Mouse (Mus musculus) embryonic facial prominence, embryonic 10.5 days (tissue): ENCODE data around the gene Cyth1. TPM values are rescaled to one million over a fixed set of nuclear protein-coding genes. Genes with fewer than 3 reads are reported as not detected.
A peak's percentile ranks its signal among the peaks of the same experiment; 100 is the strongest.

Experiments
- DNase-seq: peaks from one replicate; pipeline ENCODE4 v3.0.0-alpha.2; 2017; ENCODE audit warnings: low spot score
- H3K27ac ChIP-seq: fragments of 300-500 bp; sonication (generic); replicated peaks from 2 replicates; pipeline ENCODE4 v1.5.1; 2016; ENCODE audit warnings: mild to moderate bottlenecking
- H3K27me3 ChIP-seq: fragments of 300-500 bp; sonication (generic); replicated peaks from 2 replicates; pipeline ENCODE4 v1.6.1; 2016; ENCODE audit warnings: low read depth, mild to moderate bottlenecking; ENCODE audit not compliant: poor library complexity, severe bottlenecking
- H3K36me3 ChIP-seq: fragments of 300-500 bp; sonication (generic); replicated peaks from 2 replicates; pipeline ENCODE4 v1.6.1; 2016; ENCODE audit warnings: mild to moderate bottlenecking, moderate library complexity
- H3K4me1 ChIP-seq: fragments of 300-500 bp; sonication (generic); 2 replicates; pipeline ENCODE4 v1.6.1; 2016
- H3K4me3 ChIP-seq: fragments of 300-500 bp; sonication (generic); 2 replicates; pipeline ENCODE4 v1.5.1; 2016; ENCODE audit warnings: mild to moderate bottlenecking, moderate library complexity
- H3K9me3 ChIP-seq: fragments of 300-500 bp; sonication (generic); 2 replicates; pipeline ENCODE4 v1.6.1; 2016; ENCODE audit warnings: mild to moderate bottlenecking
- WGBS: fragments of 180-500 bp; shearing (Covaris S2); methylation state at CpG from one replicate; pipeline ENCODE4 v1.1.7; 2016; 5-methylcytosine and 5-hydroxymethylcytosine counted together
- polyA plus RNA-seq: library from polyadenylated mRNA; unstranded; fragments of >200 nt; fragmentation: Nextera tagmentation; extraction: Ambion mirVana; gene quantifications from 2 replicates; pipeline ENCODE4 v1.2.1, GENCODE M21; 2016

The Cyth1 gene
- polyA plus RNA-seq, 1 experiment from 2014 or later, result 15.8 TPM

GRCm38 (mm10) chr11:118135271-118135670 lies 113.1 kb downstream of the Cyth1 start:
- Histone ChIP-seq H3K9me3 (peaks cover 5% of the 10 kb centered on the region; the same call in 1 of the 2 replicates), H3K27me3 (no peaks in the 10 kb centered on the region), H3K4me1 (peaks cover 36% of the 10 kb centered on the region), H3K36me3 (no peaks in the 10 kb centered on the region), H3K4me3 (no peak overlapping the region), H3K27ac (no peak overlapping the region)
- DNase-seq, result no peak
- WGBS, result 74% methylated on average over 6 of the region's 6 CpGs

- WGBS, result 43% methylated on average over 4 of the region's 4 CpGs
- no peaks in the 10 kb centered on the region for H3K36me3 ChIP-seq
- H3K4me1 ChIP-seq, result peaks cover 35% of the 10 kb centered on the region
- DNase-seq, result peak; percentile 64
- peaks cover 3% of the 10 kb centered on the region; the same call in 1 of the 2 replicates for H3K9me3 ChIP-seq
- H3K27ac ChIP-seq, result peak overlapping the region; percentile 41; the same call in 1 of the 2 replicates
- H3K4me3 ChIP-seq, result no peak overlapping the region
- H3K27me3 ChIP-seq, result no peaks in the 10 kb centered on the region
These were observed 114.6 kb downstream of the Cyth1 start for GRCm38 (mm10) chr11:118133752-118134169.

- WGBS, result 64% methylated on average over 9 of the region's 9 CpGs
- H3K4me3 ChIP-seq, result no peak overlapping the region
- H3K4me1 ChIP-seq, result peaks cover 35% of the 10 kb centered on the region
- H3K27ac ChIP-seq, result peak overlapping the region; percentile 41; the same call in 1 of the 2 replicates
- DNase-seq, result no peak
- no peaks in the 10 kb centered on the region for H3K27me3 ChIP-seq
- H3K9me3 ChIP-seq, result no peaks in the 10 kb centered on the region
- H3K36me3 ChIP-seq, result no peaks in the 10 kb centered on the region
These were observed 115.2 kb downstream of the Cyth1 start for GRCm38 (mm10) chr11:118133133-118133751.

- H3K4me1 ChIP-seq, result peaks cover 35% of the 10 kb centered on the region
- H3K27ac ChIP-seq, result no peak overlapping the region
- WGBS, result 83% methylated on average over 8 of the region's 8 CpGs
- no peak overlapping the region for H3K4me3 ChIP-seq
- no peaks in the 10 kb centered on the region for H3K36me3 ChIP-seq
- DNase-seq, result no peak
- H3K9me3 ChIP-seq, result no peaks in the 10 kb centered on the region
- no peaks in the 10 kb centered on the region for H3K27me3 ChIP-seq
These were observed 116.3 kb downstream of the Cyth1 start for GRCm38 (mm10) chr11:118132136-118132535.

- H3K9me3 ChIP-seq, result no peaks in the 10 kb centered on the region
- WGBS, result 90% methylated on average over 7 of the region's 7 CpGs
- H3K4me3 ChIP-seq, result no peak within 1 kb of the TSS
- H3K27ac ChIP-seq, result no peak within 1 kb of the TSS
- DNase-seq, result no peak
- H3K36me3 ChIP-seq, result no peaks in the 10 kb centered on the region
- no peaks in the 10 kb centered on the region for H3K27me3 ChIP-seq
- peaks cover 26% of the 10 kb centered on the region for H3K4me1 ChIP-seq
These were observed 117.9 kb downstream of the Cyth1 start, which contains the start of gene Dnah17 for GRCm38 (mm10) chr11:118130534-118130933. TSS of gene Dnah17 (minus strand) at chr11:118130634.

- Histone ChIP-seq H3K4me1 (peaks cover 19% of the 10 kb centered on the region), H3K27ac (no peak overlapping the region), H3K4me3 (no peak overlapping the region), H3K9me3 (no peaks in the 10 kb centered on the region), H3K27me3 (no peaks in the 10 kb centered on the region), H3K36me3 (no peaks in the 10 kb centered on the region)
- DNase-seq, result no peak
- WGBS, result 84% methylated on average over 2 of the region's 2 CpGs
These were observed 118.6 kb downstream of the Cyth1 start for GRCm38 (mm10) chr11:118129812-118130211.

- Histone ChIP-seq H3K4me3 (no peak overlapping the region), H3K27me3 (no peaks in the 10 kb centered on the region), H3K4me1 (peaks cover 5% of the 10 kb centered on the region), H3K27ac (no peak overlapping the region), H3K36me3 (no peaks in the 10 kb centered on the region), H3K9me3 (no peaks in the 10 kb centered on the region)
- DNase-seq, result no peak
- WGBS, result 90% methylated on average over 11 of the region's 11 CpGs
These were observed 126.8 kb downstream of the Cyth1 start for GRCm38 (mm10) chr11:118121592-118121991.

- WGBS, result 88% methylated on average over 8 of the region's 8 CpGs
- no peaks in the 10 kb centered on the region for H3K9me3 ChIP-seq
These were observed 129.6 kb downstream of the Cyth1 start for GRCm38 (mm10) chr11:118118777-118119176.

GRCm38 (mm10) chr11:118114581-118115110 lies 133.7 kb downstream of the Cyth1 start:
- DNase-seq, result no peak
- 63% methylated on average over 8 of the region's 8 CpGs for WGBS
- Histone ChIP-seq H3K27ac (peak overlapping the region; percentile 15; the same call in 1 of the 2 replicates), H3K4me1 (peaks cover 13% of the 10 kb centered on the region), H3K36me3 (no peaks in the 10 kb centered on the region), H3K27me3 (no peaks in the 10 kb centered on the region), H3K9me3 (no peaks in the 10 kb centered on the region), H3K4me3 (no peak overlapping the region)

More at GRCm38 (mm10) chr11:118118777-118119176, 129.6 kb downstream of the Cyth1 start:
- DNase-seq, result no peak
- Histone ChIP-seq H3K4me3 (no peak overlapping the region), H3K27me3 (no peaks in the 10 kb centered on the region), H3K36me3 (no peaks in the 10 kb centered on the region), H3K4me1 (peaks cover 17% of the 10 kb centered on the region), H3K27ac (no peak overlapping the region)

GRCm38 (mm10) chr11:118113516-118114205 lies 134.7 kb downstream of the Cyth1 start:
- DNase-seq, result no peak
- no peak overlapping the region for H3K27ac ChIP-seq
- H3K4me3 ChIP-seq, result no peak overlapping the region
- H3K36me3 ChIP-seq, result no peaks in the 10 kb centered on the region
- H3K9me3 ChIP-seq, result no peaks in the 10 kb centered on the region
- H3K27me3 ChIP-seq, result no peaks in the 10 kb centered on the region
- 89% methylated on average over 14 of the region's 14 CpGs for WGBS
- H3K4me1 ChIP-seq, result peaks cover 13% of the 10 kb centered on the region

GRCm38 (mm10) chr11:118104001-118104400 lies 144.4 kb downstream of the Cyth1 start:
- WGBS, result 13% methylated on average over 5 of the region's 5 CpGs
- Histone ChIP-seq H3K27me3 (no peaks in the 10 kb centered on the region), H3K27ac (no peak overlapping the region), H3K4me1 (peaks cover 16% of the 10 kb centered on the region), H3K36me3 (no peaks in the 10 kb centered on the region), H3K9me3 (no peaks in the 10 kb centered on the region), H3K4me3 (no peak overlapping the region)
- peak; percentile 87 for DNase-seq

GRCm38 (mm10) chr11:118103383-118103782 lies 145.0 kb downstream of the Cyth1 start:
- no peaks in the 10 kb centered on the region for H3K9me3 ChIP-seq
- H3K27me3 ChIP-seq, result no peaks in the 10 kb centered on the region
- peaks cover 20% of the 10 kb centered on the region for H3K4me1 ChIP-seq
- DNase-seq, result no peak
- H3K27ac ChIP-seq, result no peak overlapping the region
- H3K36me3 ChIP-seq, result no peaks in the 10 kb centered on the region
- whole genome bisulfite sequencing, result 92% methylated on average over 5 of the region's 5 CpGs
- no peak overlapping the region for H3K4me3 ChIP-seq

- Histone ChIP-seq H3K36me3 (no peaks in the 10 kb centered on the region), H3K9me3 (no peaks in the 10 kb centered on the region), H3K27ac (no peak overlapping the region), H3K4me1 (peaks cover 21% of the 10 kb centered on the region), H3K27me3 (no peaks in the 10 kb centered on the region), H3K4me3 (no peak overlapping the region)
- peak; percentile 90 for DNase-seq
- 60% methylated on average over 3 of the region's 3 CpGs for WGBS
These were observed 145.6 kb downstream of the Cyth1 start for GRCm38 (mm10) chr11:118102838-118103237.
